Mouse (Mus musculus): ENCODE results near the gene Trhde. TPM values are rescaled to one million over a fixed set of nuclear protein-coding genes. Genes with fewer than 3 reads are reported as not detected.

The Trhde gene
- not detected in 2 replicates for polyA plus RNA-seq (2012)

DNA sequence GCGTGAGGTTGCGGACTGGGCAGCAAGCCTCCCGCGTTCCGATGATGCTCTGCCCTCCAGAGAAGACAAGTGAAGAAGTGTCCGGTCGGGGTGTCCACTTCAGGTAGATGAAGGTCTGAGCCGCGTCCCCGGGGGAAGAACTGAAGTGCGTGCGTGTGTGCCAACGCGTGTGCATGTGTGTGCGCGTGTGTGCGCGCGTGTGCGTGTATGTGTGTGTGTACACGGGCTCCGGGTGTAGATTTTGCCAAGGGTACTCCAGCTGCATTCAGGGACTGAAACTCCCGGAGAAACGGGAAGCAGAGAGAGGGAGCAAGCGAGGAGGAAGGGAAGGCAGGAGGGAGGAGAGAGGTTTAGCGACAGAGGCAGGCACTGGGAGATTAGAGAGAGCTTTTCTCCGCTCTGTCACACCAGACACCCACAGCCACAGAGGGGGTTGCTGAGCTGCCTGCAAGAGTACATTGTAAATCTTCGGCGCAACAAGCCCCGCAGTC, at the start of gene Trhde:
Gene Trhde (minus strand): TSS at position 147 of the 491 bp plus-strand sequence.

